Mouse (Mus musculus) right cerebral cortex, adult 18-20 months (tissue): ENCODE measurements around the gene Frs3.
A peak's percentile ranks its signal among the peaks of the same experiment; 100 is the strongest.
"Not testable (repeated sequence)": the region's sequence is repeated elsewhere in the genome, so short reads cannot be mapped to it uniquely, and the experiment has no call there.

Experiments
- DNase-seq: peaks from one replicate; pipeline ENCODE4 v3.0.0; 2022; ENCODE audit warnings: mixed read lengths

The Frs3 gene

GRCm38 (mm10) chr17:47688608-47689575 lies at the start of gene Frs3:
Gene Frs3, plus strand, starts transcription at chr17:47689030.
- DNase-seq, result peak; percentile 85

GRCm38 (mm10) chr17:47642992-47643391 lies 45.8 kb upstream of the Frs3 start:
- no peak for DNase-seq

- peak; percentile 10 for DNase-seq
Observed at GRCm38 (mm10) chr17:47646683-47647082, 42.1 kb upstream of the Frs3 start.

- DNase-seq, result no peak
Observed at GRCm38 (mm10) chr17:47648966-47649365, 39.9 kb upstream of the Frs3 start.

DNA sequence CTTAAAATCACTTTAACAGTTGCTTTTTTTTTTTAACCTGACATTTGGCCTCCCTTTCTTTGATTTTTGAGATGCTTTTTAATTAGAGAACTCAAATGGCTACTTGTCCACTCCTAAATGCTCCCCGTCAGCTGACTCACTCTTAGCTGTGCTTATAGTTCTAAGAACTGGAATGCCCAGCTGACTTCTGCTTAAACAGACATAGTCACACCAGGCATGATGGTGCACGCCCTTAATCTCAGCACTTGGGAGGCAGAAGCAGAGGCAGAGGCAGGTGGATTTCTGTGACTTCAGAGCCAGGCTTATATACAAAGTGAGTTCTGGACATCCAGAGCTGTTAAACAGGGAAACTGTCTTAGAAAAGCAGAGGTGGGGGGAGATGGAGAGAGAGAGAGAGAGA lies 36.9 kb upstream of the Frs3 start:
- DNase-seq, result no peak

DNA sequence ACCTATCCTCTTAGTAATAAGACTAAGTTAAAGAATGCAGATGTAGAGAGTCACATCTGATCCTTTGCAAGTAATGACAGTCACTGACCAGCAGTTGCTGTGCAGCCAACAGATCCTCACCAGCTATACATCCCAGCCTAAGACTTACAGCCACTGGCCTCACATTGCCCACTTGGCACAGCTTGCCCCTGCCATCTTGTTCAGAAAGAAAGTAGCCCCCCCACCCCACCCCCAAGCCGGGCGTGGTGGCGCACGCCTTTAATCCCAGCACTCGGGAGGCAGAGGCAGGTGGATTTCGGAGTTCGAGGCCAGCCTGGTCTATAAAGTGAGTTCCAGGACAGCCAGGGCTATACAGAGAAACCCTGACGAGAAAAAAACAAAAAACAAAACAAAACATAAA lies 34.5 kb upstream of the Frs3 start:
- DNase-seq, result not testable (repeated sequence)

DNA sequence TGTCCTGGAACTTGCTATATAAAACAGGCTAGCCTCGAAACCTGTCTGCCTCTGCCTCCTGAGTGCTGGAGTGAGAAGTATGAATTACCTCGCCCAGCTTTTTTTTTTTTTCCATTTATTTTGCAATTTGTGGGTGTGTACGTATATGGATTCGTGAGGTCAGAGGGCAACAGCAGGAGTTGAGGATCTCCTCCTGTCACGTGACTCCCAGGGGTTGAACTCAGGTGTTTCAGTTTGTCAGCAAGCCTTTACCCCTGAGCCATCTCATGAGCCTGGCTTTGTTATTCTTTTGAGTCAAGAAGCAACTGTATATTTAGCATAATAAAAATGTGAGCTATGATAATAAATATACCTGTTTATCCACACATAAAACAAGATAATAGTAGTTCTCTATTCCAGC lies 33.1 kb upstream of the Frs3 start:
- DNase-seq, result no peak

DNA sequence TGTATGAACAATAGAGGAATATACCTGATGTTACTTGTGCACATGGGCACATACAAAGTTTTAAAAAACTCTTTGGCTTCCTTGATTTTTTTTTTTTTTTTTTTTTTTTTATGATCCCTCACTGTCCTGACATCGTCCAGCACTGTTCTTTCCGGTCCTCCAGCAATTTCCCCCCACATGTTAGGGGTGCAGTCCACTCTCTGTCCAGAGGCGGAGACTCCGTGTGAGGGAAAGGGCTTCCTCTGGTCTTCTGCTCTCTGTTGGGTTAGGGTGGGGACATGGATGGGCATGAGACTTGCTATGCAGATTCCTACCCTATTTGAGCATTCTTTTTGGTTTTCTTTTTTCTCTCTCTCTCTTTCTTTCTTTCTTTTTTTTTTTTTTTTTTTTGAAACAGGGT lies 30.9 kb upstream of the Frs3 start:
- DNase-seq, result no peak

DNA sequence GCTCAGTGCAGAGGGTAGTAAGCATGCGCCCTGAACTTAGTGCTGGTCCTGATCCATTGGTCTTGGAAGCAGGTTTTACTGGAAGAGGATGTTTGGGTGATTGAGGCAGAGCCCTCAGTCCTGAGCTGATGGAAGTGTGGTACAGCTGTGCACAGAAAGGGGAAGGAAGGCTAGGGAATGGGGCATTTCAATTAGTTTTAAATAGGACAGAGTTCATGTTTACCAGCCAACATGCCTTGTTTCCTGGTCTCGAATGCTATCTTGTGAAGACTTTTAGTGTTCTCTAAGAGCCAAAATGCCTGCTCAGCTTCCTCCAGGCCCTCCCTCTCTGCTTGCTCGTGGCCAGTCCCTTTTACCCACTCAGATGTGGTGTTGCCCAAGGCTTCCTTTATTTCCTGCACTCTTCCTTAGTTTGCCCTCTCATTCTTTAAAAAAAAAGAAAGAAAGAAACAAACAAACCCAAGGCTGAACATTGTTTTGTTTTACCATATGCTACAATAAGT lies 30.0 kb upstream of the Frs3 start:
- no peak for DNase-seq

DNA sequence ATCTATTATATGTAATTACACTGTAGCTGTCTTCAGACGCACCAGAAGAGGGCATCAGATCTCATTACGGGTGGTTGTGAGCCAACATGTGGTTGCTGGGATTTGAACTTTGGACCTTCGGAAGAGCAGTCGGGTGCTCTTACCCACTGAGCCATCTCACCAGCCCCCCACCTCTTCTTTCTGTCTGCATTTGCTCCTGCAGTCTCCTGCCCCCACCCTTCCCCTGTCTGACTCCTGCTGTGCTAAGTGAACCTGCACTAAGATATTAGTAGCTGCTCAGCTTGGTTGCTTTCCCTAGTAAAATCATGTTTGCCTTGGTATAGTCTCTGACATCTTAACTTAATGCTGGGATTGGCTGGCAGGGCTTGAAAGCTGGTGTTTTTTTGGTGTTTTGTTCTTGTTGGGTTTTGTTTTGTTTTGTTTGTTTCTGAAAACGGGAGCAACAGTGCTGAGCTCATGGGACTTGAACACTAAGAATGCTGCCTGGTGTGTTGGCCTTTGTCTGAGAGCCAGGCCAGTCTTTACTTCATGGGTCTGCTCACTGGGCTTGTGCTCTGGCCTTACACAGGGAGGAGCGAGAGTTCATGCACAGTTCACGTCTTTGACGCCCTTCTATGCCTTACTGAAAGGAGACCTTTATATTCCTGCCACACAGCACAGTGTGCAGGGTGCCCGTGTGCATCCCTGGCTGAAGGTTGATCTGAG lies 25.7 kb upstream of the Frs3 start:
- DNase-seq, result no peak

DNA sequence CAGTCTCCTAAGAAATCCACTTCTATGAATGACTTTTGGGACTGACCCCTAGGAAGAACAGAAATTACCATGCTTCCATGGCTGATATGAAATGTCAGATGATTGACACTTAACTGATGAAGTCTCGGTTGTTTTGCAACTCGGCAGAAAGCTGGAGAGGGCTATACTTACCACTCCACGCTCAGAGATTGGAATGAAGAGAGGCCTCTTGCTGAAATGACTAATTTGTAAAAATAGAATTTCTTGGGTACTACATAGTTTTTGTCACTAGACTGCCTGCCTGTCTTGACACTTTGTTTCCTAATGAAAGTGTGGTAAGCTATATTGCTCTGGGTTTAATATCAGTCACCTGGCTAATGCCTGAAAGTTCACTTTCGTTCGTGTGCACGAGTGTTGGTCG lies 24.4 kb upstream of the Frs3 start:
- DNase-seq, result no peak

- DNase-seq, result no peak
Observed at GRCm38 (mm10) chr17:47669166-47669565, 19.7 kb upstream of the Frs3 start.

DNA sequence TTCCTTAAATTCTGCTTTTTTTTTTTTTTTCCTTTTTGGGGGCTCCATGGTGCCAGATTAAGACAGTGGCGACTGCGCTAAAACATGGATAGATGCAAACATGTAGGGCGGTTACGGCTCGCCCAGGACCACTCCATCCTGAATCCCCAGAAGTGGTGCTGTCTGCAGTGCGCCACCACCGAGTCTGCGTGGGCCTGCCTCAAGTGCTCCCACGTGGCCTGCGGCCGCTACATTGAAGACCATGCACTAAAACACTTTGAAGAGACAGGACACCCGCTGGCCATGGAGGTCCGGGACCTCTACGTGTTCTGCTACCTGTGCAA lies 16.9 kb upstream of the Frs3 start:
- no peak for DNase-seq

- peak; percentile 64 for DNase-seq
Observed at GRCm38 (mm10) chr17:47672311-47673111, 16.3 kb upstream of the Frs3 start.

- DNase-seq, result peak; percentile 64
Observed at GRCm38 (mm10) chr17:47676581-47676980, 12.2 kb upstream of the Frs3 start.

GRCm38 (mm10) chr17:47678238-47678637 lies 10.6 kb upstream of the Frs3 start:
- no peak for DNase-seq

DNA sequence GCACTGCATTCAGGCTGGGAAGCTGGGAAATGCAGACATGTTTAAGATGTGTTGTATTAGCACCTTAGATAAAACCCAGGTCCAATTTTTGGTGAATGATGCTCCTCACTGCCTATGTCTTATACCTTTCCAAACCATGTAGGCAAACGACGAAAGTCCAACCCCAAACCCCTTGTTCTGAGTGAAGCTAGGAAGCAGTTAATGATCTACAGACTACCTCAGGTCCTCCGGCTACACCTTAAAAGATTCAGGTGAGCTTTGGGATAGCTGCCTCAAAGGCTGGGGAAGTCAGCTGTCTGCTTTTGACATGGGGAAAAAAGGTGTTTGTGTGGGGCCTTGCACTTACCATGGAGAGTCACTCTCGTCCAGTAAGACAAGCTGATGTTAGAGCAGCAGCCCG lies 10.1 kb upstream of the Frs3 start:
- no peak for DNase-seq

- DNase-seq, result no peak
Observed at GRCm38 (mm10) chr17:47682836-47683235, 6.0 kb upstream of the Frs3 start.

DNA sequence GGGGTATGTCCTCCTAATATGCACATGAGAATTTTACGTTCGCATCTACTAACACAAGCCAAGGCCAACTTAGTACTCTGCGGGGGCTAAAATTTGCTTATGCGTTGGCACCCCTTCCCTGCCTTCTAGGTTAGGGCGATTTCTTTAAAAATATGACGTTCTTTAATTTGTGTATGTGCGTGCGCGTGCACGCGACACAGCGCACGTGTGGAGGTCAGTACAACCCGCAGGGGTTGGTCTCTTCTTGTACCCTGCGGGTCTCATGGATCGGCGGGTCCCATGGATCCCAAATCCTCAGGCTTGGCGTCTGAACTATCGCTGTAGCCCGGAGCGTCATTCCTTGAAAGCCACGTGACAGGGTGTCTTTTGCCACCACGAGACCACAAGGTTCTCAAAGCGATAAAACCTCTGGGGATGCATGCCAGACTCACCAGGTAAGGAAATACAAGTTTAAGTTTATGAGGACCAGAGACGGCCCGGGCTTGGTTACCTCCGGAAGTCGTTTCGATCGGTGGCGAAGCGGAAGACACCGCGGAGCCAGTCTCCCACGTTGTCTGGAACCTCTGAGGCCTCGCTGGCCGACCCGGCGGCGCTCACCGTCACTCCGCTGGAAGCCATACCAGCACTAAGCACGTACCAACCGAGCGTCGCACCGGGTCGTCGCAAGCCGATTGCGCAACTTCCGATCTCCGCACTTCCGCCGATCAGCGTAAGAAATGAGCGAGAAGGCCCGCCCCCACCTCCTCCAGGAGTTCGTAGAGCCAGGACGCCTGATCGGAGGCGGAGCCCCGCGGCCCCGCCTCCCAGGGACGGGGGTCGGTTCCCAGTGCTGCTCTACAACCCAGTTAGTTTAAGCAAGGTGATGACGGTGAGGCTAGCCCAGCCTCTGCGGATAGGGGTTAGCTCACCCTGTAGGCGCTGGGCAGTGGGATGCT lies 1.2 kb upstream of the Frs3 start:
- peak; percentile 98 for DNase-seq

- DNase-seq, result no peak
Observed at GRCm38 (mm10) chr17:47688344-47688607, 554 bp upstream of the Frs3 start, which contains the start of gene Tomm6. Gene Tomm6, minus strand, starts transcription at chr17:47688386.

DNA sequence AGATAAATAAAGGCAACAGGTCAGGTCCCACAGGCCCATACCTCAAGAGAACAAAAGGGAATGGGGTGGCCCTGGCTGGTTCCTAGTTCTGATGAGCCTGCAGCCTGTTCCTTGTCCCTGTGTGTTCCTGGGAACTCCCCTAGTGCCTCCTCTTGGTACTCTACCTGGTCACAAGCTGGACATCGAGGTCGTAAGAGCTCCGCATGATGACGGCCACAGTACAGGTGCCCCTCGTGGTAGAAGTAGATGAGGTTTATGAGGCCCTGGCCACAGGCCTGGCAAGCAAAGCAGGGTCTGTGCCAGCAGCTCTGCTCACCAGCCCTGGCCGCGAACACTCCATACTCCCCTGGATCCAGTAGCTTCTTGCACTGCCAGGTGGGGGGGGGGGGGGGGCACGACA lies 1.1 kb downstream of the Frs3 start:
- DNase-seq, result no peak

GRCm38 (mm10) chr17:47691650-47692049 lies 2.8 kb downstream of the Frs3 start:
- no peak for DNase-seq
